Mouse (Mus musculus) lung, postnatal 0 days (tissue): ENCODE results near the gene Stab1. TPM values are rescaled to one million over a fixed set of nuclear protein-coding genes. Genes with fewer than 3 reads are reported as not detected.

ENCODE experiments used
- ATAC-seq: fragments of 200-750 bp; cut with Nextera tagmentation; 2 replicates; pipeline ENCODE4 v1.8.0; 2017; ENCODE audit warnings: moderate library complexity
- DNase-seq: peaks from one replicate; pipeline ENCODE4 v3.0.0-alpha.2; 2016; ENCODE audit warnings: low spot score
- H3K27ac ChIP-seq: fragments of 300-500 bp; sonication (generic); 2 replicates; pipeline ENCODE4 v1.5.1; 2014; ENCODE audit warnings: antibody characterized with exemption, mild to moderate bottlenecking, low read length, mixed read lengths
- H3K27me3 ChIP-seq: fragments of 300-500 bp; sonication (generic); replicated peaks from 2 replicates; pipeline ENCODE4 v1.6.1; 2014; ENCODE audit warnings: low read length, mixed read lengths; ENCODE audit not compliant: insufficient read depth
- H3K36me3 ChIP-seq: fragments of 300-500 bp; sonication (generic); 2 replicates; pipeline ENCODE4 v1.6.1; 2014; ENCODE audit warnings: low read length, mixed read lengths; ENCODE audit not compliant: insufficient read depth
- H3K4me1 ChIP-seq: fragments of 300-500 bp; sonication (generic); 2 replicates; pipeline ENCODE4 v1.6.1; 2014; ENCODE audit warnings: antibody characterized with exemption, low read depth, low read length, mixed read lengths; ENCODE audit not compliant: insufficient read depth
- H3K4me2 ChIP-seq: fragments of 300-500 bp; sonication (generic); replicated peaks from 2 replicates; pipeline ENCODE4 v1.6.1; 2014; ENCODE audit warnings: low read depth, mild to moderate bottlenecking, low read length, moderate library complexity, mixed read lengths
- H3K4me3 ChIP-seq: fragments of 300-500 bp; sonication (generic); 2 replicates; pipeline ENCODE4 v1.5.1; 2014; ENCODE audit warnings: low read depth, low read length
- H3K9ac ChIP-seq: fragments of 300-500 bp; sonication (generic); replicated peaks from 2 replicates; pipeline ENCODE4 v1.6.1; 2014; ENCODE audit warnings: low read depth, mild to moderate bottlenecking
- H3K9me3 ChIP-seq: fragments of 300-500 bp; sonication (generic); 2 replicates; pipeline ENCODE4 v1.6.1; 2016; ENCODE audit warnings: low read length, mixed read lengths
- CTCF ChIP-seq: IDR thresholded peaks from 2 replicates; pipeline ENCODE4 v1.5.1; 2016; ENCODE audit warnings: antibody characterized with exemption, mild to moderate bottlenecking
- EP300 ChIP-seq: IDR thresholded peaks from 2 replicates; pipeline ENCODE4 v1.6.1; 2016; ENCODE audit warnings: antibody characterized with exemption, mild to moderate bottlenecking, control low read depth
- WGBS: fragments of 180-500 bp; shearing (Covaris S2); extraction: QIAGEN DNeasy Blood & Tissue Kit; methylation state at CpG from one replicate; pipeline ENCODE4 v1.1.7; 2014; 5-methylcytosine and 5-hydroxymethylcytosine counted together
- polyA plus RNA-seq: library from polyadenylated mRNA; unstranded; fragments of >200 nt; fragmentation: Nextera tagmentation; extraction: Ambion mirVana; gene quantifications from 2 replicates; pipeline ENCODE4 v1.2.1, GENCODE M21; 2015

Gene Stab1
- polyA plus RNA-seq, 1 experiment from 2014 or later: 32.4 TPM

- 52% methylated on average over 18 of the region's 18 CpGs for WGBS
- TF ChIP-seq EP300 (no peak; the same call in 1 of the 2 replicates), CTCF (no peak)
Measured at GRCm38 (mm10) chr14:31172781-31173455, 4.5 kb upstream of the Stab1 start.

GRCm38 (mm10) chr14:31171821-31172220 lies 3.4 kb upstream of the Stab1 start:
- Histone ChIP-seq H3K4me2 (no peak overlapping the region), H3K36me3 (peaks cover 60% of the 10 kb centered on the region), H3K4me3 (no peak overlapping the region), H3K4me1 (no peaks in the 10 kb centered on the region; the same call in 1 of the 2 replicates), H3K27me3 (no peaks in the 10 kb centered on the region), H3K9ac (no peak overlapping the region), H3K27ac (no peak overlapping the region), H3K9me3 (no peaks in the 10 kb centered on the region)
- DNase-seq: no peak
- TF ChIP-seq EP300 (no peak), CTCF (no peak)
- ATAC-seq: no peak
- WGBS: 94% methylated on average over 15 of the region's 15 CpGs

More at GRCm38 (mm10) chr14:31172781-31173455, 4.5 kb upstream of the Stab1 start:
- DNase-seq (peak; percentile 43), ATAC-seq (peak; percentile 46)
- no peak overlapping the region for H3K4me2 ChIP-seq
- no peak overlapping the region for H3K27ac ChIP-seq
- H3K27me3 ChIP-seq: no peaks in the 10 kb centered on the region
- no peaks in the 10 kb centered on the region; the same call in 1 of the 2 replicates for H3K4me1 ChIP-seq
- H3K9me3 ChIP-seq: no peaks in the 10 kb centered on the region
- H3K36me3 ChIP-seq: peaks cover 69% of the 10 kb centered on the region
- no peak overlapping the region for H3K4me3 ChIP-seq
- H3K9ac ChIP-seq: no peak overlapping the region

- Histone ChIP-seq H3K9me3 (no peaks in the 10 kb centered on the region), H3K4me2 (no peak overlapping the region), H3K36me3 (peaks cover 55% of the 10 kb centered on the region), H3K4me3 (no peak overlapping the region), H3K27me3 (no peaks in the 10 kb centered on the region), H3K9ac (no peak overlapping the region), H3K4me1 (no peaks in the 10 kb centered on the region; the same call in 1 of the 2 replicates), H3K27ac (no peak overlapping the region)
- TF ChIP-seq EP300 (no peak), CTCF (no peak)
- DNase-seq: no peak
- no peak for ATAC-seq
- 89% methylated on average over 11 of the region's 11 CpGs for WGBS
Measured at GRCm38 (mm10) chr14:31171386-31171785, 2.9 kb upstream of the Stab1 start.

- Histone ChIP-seq H3K4me1 (no peaks in the 10 kb centered on the region; the same call in 1 of the 2 replicates), H3K4me2 (no peak overlapping the region), H3K4me3 (no peak overlapping the region), H3K36me3 (peaks cover 51% of the 10 kb centered on the region), H3K9me3 (no peaks in the 10 kb centered on the region), H3K27ac (no peak overlapping the region), H3K9ac (no peak overlapping the region), H3K27me3 (no peaks in the 10 kb centered on the region)
- ATAC-seq: no peak
- DNase-seq: no peak
- WGBS: 80% methylated on average over 13 of the region's 13 CpGs
- TF ChIP-seq CTCF (no peak), EP300 (no peak)
Measured at GRCm38 (mm10) chr14:31170963-31171362, 2.5 kb upstream of the Stab1 start.

GRCm38 (mm10) chr14:31169508-31169907 lies 1.1 kb upstream of the Stab1 start:
- H3K4me1 ChIP-seq: no peaks in the 10 kb centered on the region; the same call in 1 of the 2 replicates
- TF ChIP-seq EP300 (no peak), CTCF (no peak)
- no peak overlapping the region for H3K9ac ChIP-seq
- DNase-seq (no peak), ATAC-seq (no peak)
- H3K27ac ChIP-seq: no peak overlapping the region
- H3K9me3 ChIP-seq: no peaks in the 10 kb centered on the region
- 51% methylated on average over 6 of the region's 6 CpGs for WGBS
- no peak overlapping the region for H3K4me3 ChIP-seq
- H3K36me3 ChIP-seq: peaks cover 37% of the 10 kb centered on the region
- no peaks in the 10 kb centered on the region for H3K27me3 ChIP-seq
- no peak overlapping the region for H3K4me2 ChIP-seq

GRCm38 (mm10) chr14:31166827-31167226 lies 1.6 kb downstream of the Stab1 start:
- DNase-seq (no peak), ATAC-seq (no peak)
- 44% methylated on average over 9 of the region's 9 CpGs for WGBS
- H3K4me1 ChIP-seq: no peaks in the 10 kb centered on the region; the same call in none of the 2 replicates
- peaks cover 14% of the 10 kb centered on the region; the same call in 1 of the 2 replicates for H3K36me3 ChIP-seq
- no peak for TF ChIP-seq EP300
- no peak for TF ChIP-seq CTCF
- peak overlapping the region; percentile 44 for H3K4me2 ChIP-seq
- no peaks in the 10 kb centered on the region for H3K27me3 ChIP-seq
- no peaks in the 10 kb centered on the region for H3K9me3 ChIP-seq
- peak overlapping the region; percentile 31; the same call in 1 of the 2 replicates for H3K4me3 ChIP-seq
- 0 out of 2 replicates have a peak overlapping the region, but pooled peaks have one; percentile 19 for H3K9ac ChIP-seq
- H3K27ac ChIP-seq: peak overlapping the region; percentile 15; the same call in 1 of the 2 replicates
